Mouse (Mus musculus) limb, embryonic 13.5 days (tissue): ENCODE data around the gene Ptgr2. TPM values are rescaled to one million over a fixed set of nuclear protein-coding genes. Genes with fewer than 3 reads are reported as not detected.
"Not testable (repeated sequence)": the region's sequence is repeated elsewhere in the genome, so short reads cannot be mapped to it uniquely, and the experiment has no call there.

Source experiments
- ATAC-seq: fragments of 200-750 bp; cut with Nextera tagmentation; 2 replicates; pipeline ENCODE4 v1.8.0; 2017; ENCODE audit warnings: low read depth, moderate number of reproducible peaks, moderate TSS enrichment; ENCODE audit not compliant: low FRiP score
- H3K27ac ChIP-seq: fragments of 300-500 bp; sonication (generic); 2 replicates; pipeline ENCODE4 v1.5.1; 2015; ENCODE audit warnings: inconsistent platforms, mild to moderate bottlenecking, moderate library complexity
- H3K27me3 ChIP-seq: fragments of 300-500 bp; sonication (generic); 2 replicates; pipeline ENCODE4 v1.6.1; 2015; ENCODE audit warnings: mild to moderate bottlenecking, inconsistent platforms
- H3K36me3 ChIP-seq: fragments of 300-500 bp; sonication (generic); 2 replicates; pipeline ENCODE4 v1.6.1; 2015; ENCODE audit warnings: inconsistent platforms, mild to moderate bottlenecking, moderate library complexity
- H3K4me1 ChIP-seq: fragments of 300-500 bp; sonication (generic); 2 replicates; pipeline ENCODE4 v1.6.1; 2015; ENCODE audit warnings: inconsistent platforms
- H3K4me2 ChIP-seq: fragments of 300-500 bp; sonication (generic); replicated peaks from 2 replicates; pipeline ENCODE4 v1.6.1; 2015; ENCODE audit warnings: inconsistent platforms, mild to moderate bottlenecking, moderate library complexity
- H3K4me3 ChIP-seq: fragments of 300-500 bp; sonication (generic); 2 replicates; pipeline ENCODE4 v1.5.1; 2015; ENCODE audit warnings: moderate library complexity, mild to moderate bottlenecking, inconsistent platforms
- H3K9ac ChIP-seq: fragments of 300-500 bp; sonication (generic); 2 replicates; pipeline ENCODE4 v1.6.1; 2015; ENCODE audit warnings: mild to moderate bottlenecking, inconsistent platforms
- H3K9me3 ChIP-seq: fragments of 300-500 bp; sonication (generic); 2 replicates; pipeline ENCODE4 v1.6.1; 2016; ENCODE audit warnings: inconsistent platforms
- WGBS: fragments of 180-500 bp; shearing (Covaris S2); methylation state at CpG from one replicate; pipeline ENCODE4 v1.1.7; 2015; 5-methylcytosine and 5-hydroxymethylcytosine counted together
- polyA plus RNA-seq: library from polyadenylated mRNA; unstranded; fragments of >200 nt; fragmentation: Nextera tagmentation; extraction: Ambion mirVana; gene quantifications from 2 replicates; pipeline ENCODE4 v1.2.1, GENCODE M21; 2015

Gene Ptgr2
- polyA plus RNA-seq, 1 experiment from 2014 or later, result 12.1 TPM

GRCm38 (mm10) chr12:84316006-84316405 lies 31.0 kb downstream of the Ptgr2 start:
- H3K9ac ChIP-seq, result peak overlapping the region; percentile 98
- no peak for ATAC-seq
- peak overlapping the region; percentile 97; the same call in 1 of the 2 replicates for H3K27ac ChIP-seq
- peak overlapping the region; percentile 99 for H3K4me3 ChIP-seq
- H3K36me3 ChIP-seq, result no peaks in the 10 kb centered on the region
- WGBS, result 43% methylated on average over 7 of the region's 7 CpGs
- no peaks in the 10 kb centered on the region for H3K9me3 ChIP-seq
- H3K4me1 ChIP-seq, result peaks cover 28% of the 10 kb centered on the region
- no peaks in the 10 kb centered on the region for H3K27me3 ChIP-seq
- peak overlapping the region; percentile 87 for H3K4me2 ChIP-seq

GRCm38 (mm10) chr12:84316721-84317621 lies 31.9 kb downstream of the Ptgr2 start, which contains the start of gene Zfp410:
Gene Zfp410 (plus strand): TSS chr12:84316852.
- ATAC-seq, result peak; percentile 94
- Histone ChIP-seq H3K36me3 (no peaks in the 10 kb centered on the region), H3K4me3 (peak within 1 kb of the TSS; percentile 99), H3K4me1 (peaks cover 28% of the 10 kb centered on the region), H3K9me3 (no peaks in the 10 kb centered on the region), H3K27me3 (no peaks in the 10 kb centered on the region), H3K4me2 (peak within 1 kb of the TSS; percentile 87), H3K27ac (peak within 1 kb of the TSS; percentile 97), H3K9ac (peak within 1 kb of the TSS; percentile 98)
- WGBS, result 0% methylated on average over 71 of the region's 77 CpGs

GRCm38 (mm10) chr12:84327111-84327512 lies 42.1 kb downstream of the Ptgr2 start:
- no peak overlapping the region for H3K4me3 ChIP-seq
- H3K36me3 ChIP-seq, result peaks cover 70% of the 10 kb centered on the region
- H3K9me3 ChIP-seq, result no peaks in the 10 kb centered on the region
- H3K4me2 ChIP-seq, result no peak overlapping the region
- H3K9ac ChIP-seq, result no peak overlapping the region
- no peak for ATAC-seq
- no peaks in the 10 kb centered on the region for H3K27me3 ChIP-seq
- 77% methylated on average over 4 of the region's 4 CpGs for WGBS
- H3K4me1 ChIP-seq, result no peaks in the 10 kb centered on the region
- H3K27ac ChIP-seq, result no peak overlapping the region

GRCm38 (mm10) chr12:84336963-84337625 lies 52.1 kb downstream of the Ptgr2 start:
- Histone ChIP-seq H3K4me3 (no peak overlapping the region), H3K27me3 (no peaks in the 10 kb centered on the region), H3K4me1 (no peaks in the 10 kb centered on the region), H3K27ac (no peak overlapping the region), H3K4me2 (no peak overlapping the region), H3K36me3 (peaks cover 88% of the 10 kb centered on the region), H3K9ac (no peak overlapping the region), H3K9me3 (no peaks in the 10 kb centered on the region)
- no peak for ATAC-seq
- 91% methylated on average over 11 of the region's 11 CpGs for WGBS

GRCm38 (mm10) chr12:84347192-84347591 lies 62.2 kb downstream of the Ptgr2 start:
- 52% methylated on average over 2 of the region's 2 CpGs for WGBS
- H3K36me3 ChIP-seq, result peaks cover 55% of the 10 kb centered on the region
- no peak for ATAC-seq
- H3K4me2 ChIP-seq, result no peak overlapping the region
- no peaks in the 10 kb centered on the region for H3K9me3 ChIP-seq
- H3K9ac ChIP-seq, result no peak overlapping the region
- no peaks in the 10 kb centered on the region for H3K4me1 ChIP-seq
- no peaks in the 10 kb centered on the region for H3K27me3 ChIP-seq
- H3K27ac ChIP-seq, result no peak overlapping the region
- H3K4me3 ChIP-seq, result no peak overlapping the region

GRCm38 (mm10) chr12:84358699-84359098 lies 73.7 kb downstream of the Ptgr2 start:
- ATAC-seq, H3K4me2 ChIP-seq, H3K9me3 ChIP-seq, H3K27me3 ChIP-seq, H3K4me3 ChIP-seq, H3K27ac ChIP-seq, H3K9ac ChIP-seq: not testable (repeated sequence)
- Histone ChIP-seq H3K4me1 (peaks cover 19% of the 10 kb centered on the region), H3K36me3 (peaks cover 15% of the 10 kb centered on the region)
- whole genome bisulfite sequencing, result 81% methylated on average over 2 of the region's 2 CpGs

- no peak within 1 kb of the TSS for H3K27ac ChIP-seq
- H3K4me3 ChIP-seq, result peak within 1 kb of the TSS; percentile 98
- no peaks in the 10 kb centered on the region for H3K27me3 ChIP-seq
- peak within 1 kb of the TSS; percentile 89 for H3K9ac ChIP-seq
- no peaks in the 10 kb centered on the region for H3K9me3 ChIP-seq
- H3K36me3 ChIP-seq, result peaks cover 3% of the 10 kb centered on the region
- peak; percentile 99 for ATAC-seq
- WGBS, result under 1% methylated on average over 51 of the region's 51 CpGs
- H3K4me1 ChIP-seq, result peaks cover 21% of the 10 kb centered on the region
- H3K4me2 ChIP-seq, result peak within 1 kb of the TSS; percentile 83
Measured at GRCm38 (mm10) chr12:84361555-84362489, 76.8 kb downstream of the Ptgr2 start, which contains the start of the genes Coq6 and Fam161b. Gene Coq6 (plus strand): TSS chr12:84361657. Gene Fam161b (minus strand): TSS chr12:84361833.

GRCm38 (mm10) chr12:84362872-84363271 lies 77.8 kb downstream of the Ptgr2 start:
- 56% methylated on average over 2 of the region's 2 CpGs for WGBS
- no peaks in the 10 kb centered on the region for H3K9me3 ChIP-seq
- peaks cover 21% of the 10 kb centered on the region for H3K4me1 ChIP-seq
- peaks cover 10% of the 10 kb centered on the region for H3K36me3 ChIP-seq
- H3K27me3 ChIP-seq, result no peaks in the 10 kb centered on the region
- ATAC-seq, result no peak
- peak overlapping the region; percentile 98 for H3K4me3 ChIP-seq
- H3K27ac ChIP-seq, result no peak overlapping the region
- H3K4me2 ChIP-seq, result peak overlapping the region; percentile 83
- peak overlapping the region; percentile 89 for H3K9ac ChIP-seq

- Histone ChIP-seq H3K9me3 (no peaks in the 10 kb centered on the region), H3K27me3 (no peaks in the 10 kb centered on the region), H3K27ac (no peak overlapping the region), H3K4me3 (no peak overlapping the region), H3K4me1 (peaks cover 21% of the 10 kb centered on the region), H3K4me2 (no peak overlapping the region), H3K9ac (no peak overlapping the region), H3K36me3 (peaks cover 24% of the 10 kb centered on the region)
- no peak for ATAC-seq
- 78% methylated on average over 9 of the region's 9 CpGs for WGBS
Measured at GRCm38 (mm10) chr12:84364291-84364690, 79.3 kb downstream of the Ptgr2 start.

GRCm38 (mm10) chr12:84365137-84365536 lies 80.1 kb downstream of the Ptgr2 start:
- no peak overlapping the region for H3K9ac ChIP-seq
- no peak overlapping the region for H3K27ac ChIP-seq
- no peaks in the 10 kb centered on the region for H3K27me3 ChIP-seq
- no peak overlapping the region for H3K4me2 ChIP-seq
- H3K4me1 ChIP-seq, result peaks cover 21% of the 10 kb centered on the region
- H3K9me3 ChIP-seq, result no peaks in the 10 kb centered on the region
- peaks cover 32% of the 10 kb centered on the region for H3K36me3 ChIP-seq
- H3K4me3 ChIP-seq, result no peak overlapping the region
- no peak for ATAC-seq
- WGBS, result 92% methylated on average over 6 of the region's 6 CpGs
